Mouse (Mus musculus): ENCODE measurements around the gene Zcchc14.

Gene Zcchc14

GRCm38 (mm10) chr8:121665329-121665728, 12.6 kb upstream of the Zcchc14 start:
- DNase-seq (ENCODE audit: low spot score in 2 of 2) = peak; percentile 39 to 58

- no peak for DNase-seq (ENCODE audit: low spot score in 2 of 2)
Measured at GRCm38 (mm10) chr8:121663101-121663500, 10.4 kb upstream of the Zcchc14 start.

- DNase-seq (ENCODE audit: low spot score in 2 of 2) = no peak
Measured at GRCm38 (mm10) chr8:121661631-121662357, 9.1 kb upstream of the Zcchc14 start.

- no peak for DNase-seq (ENCODE audit: low spot score in 2 of 2)
Measured at GRCm38 (mm10) chr8:121660602-121661001, 7.9 kb upstream of the Zcchc14 start.

- no peak for DNase-seq (ENCODE audit: low spot score in 2 of 2)
Measured at GRCm38 (mm10) chr8:121654966-121655494, 2.3 kb upstream of the Zcchc14 start.

GRCm38 (mm10) chr8:121654131-121654530, 1.4 kb upstream of the Zcchc14 start:
- no peak for DNase-seq (ENCODE audit: low spot score in 2 of 2)

- DNase-seq (ENCODE audit: low spot score in 2 of 2) = no peak
Measured at GRCm38 (mm10) chr8:121653340-121654019, 779 bp upstream of the Zcchc14 start.

- DNase-seq (ENCODE audit: low spot score in 2 of 2) = peak; percentile 48
Measured at GRCm38 (mm10) chr8:121651874-121652361, 783 bp downstream of the Zcchc14 start.

- no peak for DNase-seq (ENCODE audit: low spot score in 2 of 2)
Measured at GRCm38 (mm10) chr8:121651308-121651873, 1.3 kb downstream of the Zcchc14 start.

- no peak for DNase-seq (ENCODE audit: low spot score in 2 of 2)
Measured at GRCm38 (mm10) chr8:121650389-121651307, 2.1 kb downstream of the Zcchc14 start.

GRCm38 (mm10) chr8:121649904-121650303, 2.8 kb downstream of the Zcchc14 start:
- no peak for DNase-seq (ENCODE audit: low spot score in 2 of 2)

- no peak for DNase-seq (ENCODE audit: low spot score in 2 of 2)
Measured at GRCm38 (mm10) chr8:121649423-121649822, 3.3 kb downstream of the Zcchc14 start.

- DNase-seq (ENCODE audit: low spot score in 2 of 2) = no peak
Measured at GRCm38 (mm10) chr8:121648451-121648850, 4.2 kb downstream of the Zcchc14 start.

- DNase-seq (ENCODE audit: low spot score in 2 of 2) = no peak
Measured at GRCm38 (mm10) chr8:121647511-121648215, 5.0 kb downstream of the Zcchc14 start.

GRCm38 (mm10) chr8:121643384-121643783, 9.3 kb downstream of the Zcchc14 start:
- no peak for DNase-seq (ENCODE audit: low spot score in 2 of 2)

- DNase-seq (ENCODE audit: low spot score in 2 of 2) = no peak
Measured at GRCm38 (mm10) chr8:121642804-121643203, 9.9 kb downstream of the Zcchc14 start.

GRCm38 (mm10) chr8:121636180-121636579, 16.5 kb downstream of the Zcchc14 start:
- DNase-seq (ENCODE audit: low spot score in 2 of 2) = no peak

GRCm38 (mm10) chr8:121635534-121635933, 17.2 kb downstream of the Zcchc14 start:
- DNase-seq (ENCODE audit: low spot score in 2 of 2) = no peak

GRCm38 (mm10) chr8:121632401-121632800, 20.3 kb downstream of the Zcchc14 start:
- no peak for DNase-seq (ENCODE audit: low spot score in 2 of 2)

GRCm38 (mm10) chr8:121631645-121632071, 21.0 kb downstream of the Zcchc14 start:
- DNase-seq (ENCODE audit: low spot score in 2 of 2) = no peak

GRCm38 (mm10) chr8:121628681-121629080, 24.0 kb downstream of the Zcchc14 start:
- DNase-seq (ENCODE audit: low spot score in 2 of 2) = no peak

Measured in urinary bladder, adult 18-20 months (tissue).